Mouse (Mus musculus) ovary, adult 10 weeks (tissue): Measurements from ENCODE around the gene Btaf1. TPM values are rescaled to one million over a fixed set of nuclear protein-coding genes. Genes with fewer than 3 reads are reported as not detected.

ENCODE experiments used
- polyA plus RNA-seq: library from polyadenylated mRNA; stranded (reverse); fragments of 350-450 nt; fragmentation: Illumina TruSeq; extraction: RNeasy Lipid Tissue Mini Kit (QIAGEN cat#74804); gene quantifications from one replicate; pipeline ENCODE4 v1.2.3, GENCODE M21; 2014

The Btaf1 gene
- polyA plus RNA-seq, result 55.5 TPM

GRCm38 (mm10) chr19:36925671-36926552, at the start of gene Btaf1:
Gene Btaf1, plus strand, starts transcription at chr19:36926079.

GRCm38 (mm10) chr19:36919466-36919865, 6.4 kb upstream of the Btaf1 start, which contains the start of gene Fgfbp3:
Gene Fgfbp3, minus strand, starts transcription at chr19:36919615.

Other genes starting within 250 kb of the Btaf1 start
- 7.8 TPM for gene Ppp1r3c, start 189.4 kb upstream of the Btaf1 start, polyA plus RNA-seq
- gene Tnks2, start 91.8 kb upstream of the Btaf1 start, polyA plus RNA-seq, result 270 TPM
- gene Fgfbp3, start 6.5 kb upstream of the Btaf1 start, polyA plus RNA-seq, result 26.2 TPM